In genomic region chr10:111504606-111505005, GRCm38 (mm10) we compare ENCODE assay signal across 26 mouse cellular contexts. TPM values are rescaled to one million over a fixed set of nuclear protein-coding genes. Genes with fewer than 3 reads are reported as not detected.
DNase-seq lines count a peak whose midpoint lies in the region; ATAC-seq and TF ChIP-seq lines count a peak whose summit lies in the region.
"Had no signal": no experiment of that assay in that cellular context is flagged by ENCODE, and none has a peak within 500 bp of the region (broad histone marks: within the 10 kb centered on the region; RNA-seq: fewer than 3 reads in every experiment).

No protein-coding gene starts in this region.

- WGBS in heart, embryonic 13.5 days = 47% methylated on average over 1 of the region's 1 CpGs
- 28% methylated on average over 1 of the region's 1 CpGs for WGBS in liver, adult 2 months
- 69% methylated on average over 1 of the region's 1 CpGs for WGBS in liver, embryonic 11.5 days
- 71% methylated on average over 1 of the region's 1 CpGs for WGBS in forebrain, embryonic 13.5 days

- no peaks in the 10 kb centered on the region for H3K9me3 ChIP-seq in heart, embryonic 13.5 days
- no peaks in the 10 kb centered on the region for H3K9me3 ChIP-seq in liver, embryonic 11.5 days (ENCODE audit: control insufficient read depth, low read length)
- no peaks in the 10 kb centered on the region for H3K9me3 ChIP-seq in forebrain, embryonic 13.5 days (replicated peaks)
- H3K9me3 ChIP-seq: embryonic facial prominence, embryonic 10.5 days; embryonic facial prominence, embryonic 13.5 days; forebrain, embryonic 10.5 days; heart, embryonic 15.5 days; hindbrain, embryonic 12.5 days; hindbrain, embryonic 15.5 days had no signal

- ATAC-seq in heart, embryonic 13.5 days (ENCODE audit: extremely low read depth, insufficient number of reproducible peaks, low FRiP score, low TSS enrichment) = no peak
- ATAC-seq in liver, embryonic 11.5 days (replicated peaks; ENCODE audit: low FRiP score) = no peak
- no peak for ATAC-seq in forebrain, embryonic 13.5 days
- ATAC-seq: activated CD4-positive, CD25-positive, alpha-beta regulatory T cell, adult 4 months; CD4-positive, CD25-positive, alpha-beta regulatory T cell, adult 4 months; forebrain, embryonic 14.5 days; forebrain, postnatal 0 days; intestine, embryonic 16.5 days had no signal

- no peak overlapping the region for H3K9ac ChIP-seq in heart, embryonic 13.5 days
- H3K9ac ChIP-seq in liver, adult 2 months (ENCODE audit: low read depth, low read length) = no peak overlapping the region
- H3K9ac ChIP-seq in liver, embryonic 11.5 days (ENCODE audit: low read depth, low read length) = no peak overlapping the region
- no peak overlapping the region for H3K9ac ChIP-seq in forebrain, embryonic 13.5 days
- H3K9ac ChIP-seq: embryonic facial prominence, embryonic 13.5 days; forebrain, postnatal 0 days; hindbrain, embryonic 12.5 days; hindbrain, embryonic 15.5 days had no signal

- DNase-seq in heart, postnatal 36 days = no peak
- peak; percentile 75 for DNase-seq in liver, adult 2 months (ENCODE audit: extremely low read depth, low read depth, low spot score)
- no peak for DNase-seq in liver, embryonic 11.5 days (ENCODE audit: low spot score)
- DNase-seq: adrenal gland, adult 8-10 months; adrenal gland, postnatal 25 days; cerebellum, adult 8-10 months; cerebellum, postnatal 36 days; embryo, embryonic 11 days; forebrain, postnatal 0 days; gastrocnemius, postnatal 25 days; heart, postnatal 14 days; kidney, adult 2 months had no signal

- H3K4me3 ChIP-seq in heart, embryonic 13.5 days = no peak overlapping the region
- H3K4me3 ChIP-seq in liver, adult 2 months (ENCODE audit: insufficient read depth, low read depth, low read length) = no peak overlapping the region
- H3K4me3 ChIP-seq in liver, embryonic 11.5 days (ENCODE audit: low read depth, low read length) = no peak overlapping the region
- no peak overlapping the region for H3K4me3 ChIP-seq in embryonic fibroblast, embryonic 13.5 days (ENCODE audit: insufficient read depth, low read length)
- H3K4me3 ChIP-seq in forebrain, embryonic 13.5 days = no peak overlapping the region
- H3K4me3 ChIP-seq: embryonic facial prominence, embryonic 10.5 days; embryonic facial prominence, embryonic 13.5 days; forebrain, embryonic 10.5 days; heart, embryonic 15.5 days; hindbrain, embryonic 12.5 days; hindbrain, embryonic 15.5 days had no signal

- H3K4me1 ChIP-seq in heart, embryonic 13.5 days = peaks cover 45% of the 10 kb centered on the region
- H3K4me1 ChIP-seq in liver, adult 2 months (ENCODE audit: control insufficient read depth, insufficient read depth, low read length) = peaks cover 5% of the 10 kb centered on the region
- peaks cover 6% of the 10 kb centered on the region for H3K4me1 ChIP-seq in liver, embryonic 11.5 days (replicated peaks; ENCODE audit: control insufficient read depth, insufficient read depth, low read length)
- H3K4me1 ChIP-seq in embryonic fibroblast, embryonic 13.5 days (ENCODE audit: control insufficient read depth, insufficient read depth, low read length) = no peaks in the 10 kb centered on the region; the same call in 1 of the 2 replicates
- H3K4me1 ChIP-seq in forebrain, embryonic 13.5 days = peaks cover 21% of the 10 kb centered on the region

- TF ChIP-seq POLR2A in liver, adult 2 months (IDR thresholded peaks at IDR 0.05; ENCODE audit: extremely low read depth, insufficient read depth, low read length) = no peak
- no peak for TF ChIP-seq POLR2A in embryonic fibroblast, embryonic 13.5 days (IDR thresholded peaks at IDR 0.05; ENCODE audit: low read depth, low read length)

- no peak overlapping the region for H3K27ac ChIP-seq in heart, embryonic 13.5 days (replicated peaks)
- no peak overlapping the region; the same call in 1 of the 2 replicates for H3K27ac ChIP-seq in liver, adult 2 months (replicated peaks; ENCODE audit: insufficient read depth, low read depth, low read length)
- no peak overlapping the region for H3K27ac ChIP-seq in liver, embryonic 11.5 days (ENCODE audit: low read depth, low read length)
- peak overlapping the region; percentile 38; the same call in 1 of the 2 replicates for H3K27ac ChIP-seq in embryonic fibroblast, embryonic 13.5 days (ENCODE audit: insufficient read depth, low read length)
- H3K27ac ChIP-seq in forebrain, embryonic 13.5 days = no peak overlapping the region
- H3K27ac ChIP-seq: embryonic facial prominence, embryonic 13.5 days; hindbrain, embryonic 12.5 days; hindbrain, embryonic 15.5 days had no signal

- intact Hi-C loops in heart, postnatal 36 days (cut with DNase I) = loop anchor here (5.0 kb wide), 4 partner anchors 38 to 173 kb away; no protein-coding TSS in a partner anchor

- peak overlapping the region; percentile 86; the same call in 1 of the 2 replicates for H3K4me2 ChIP-seq in heart, embryonic 13.5 days
- H3K4me2 ChIP-seq in liver, embryonic 11.5 days = no peak overlapping the region
- H3K4me2 ChIP-seq in forebrain, embryonic 13.5 days = no peak overlapping the region
- H3K4me2 ChIP-seq: heart, embryonic 11.5 days; hindbrain, embryonic 12.5 days had no signal

- TF ChIP-seq CTCF in liver, adult 2 months (IDR thresholded peaks at IDR 0.05; ENCODE audit: low read depth, low read length) = no peak
- no peak for TF ChIP-seq CTCF in embryonic fibroblast, embryonic 13.5 days (IDR thresholded peaks at IDR 0.05; ENCODE audit: borderline replicate concordance, insufficient read depth, low read length)

- 0 out of 2 replicates have a peak, but pooled peaks cover 4% of the 10 kb centered on the region for H3K36me3 ChIP-seq in heart, embryonic 13.5 days
- H3K36me3 ChIP-seq in liver, adult 2 months (ENCODE audit: control insufficient read depth, insufficient read depth, low read length) = peaks cover 6% of the 10 kb centered on the region; the same call in 1 of the 2 replicates
- no peaks in the 10 kb centered on the region for H3K36me3 ChIP-seq in liver, embryonic 11.5 days (ENCODE audit: control insufficient read depth, insufficient read depth, low read length)
- no peaks in the 10 kb centered on the region for H3K36me3 ChIP-seq in forebrain, embryonic 13.5 days (ENCODE audit: poor library complexity, severe bottlenecking)
- H3K36me3 ChIP-seq: embryonic facial prominence, embryonic 13.5 days; heart, embryonic 15.5 days; hindbrain, embryonic 15.5 days had no signal

- H3K79me2 ChIP-seq in liver, adult 2 months (ENCODE audit: control insufficient read depth, insufficient read depth, low read length) = peaks cover 13% of the 10 kb centered on the region; the same call in 1 of the 2 replicates

- H3K27me3 ChIP-seq in heart, embryonic 13.5 days (replicated peaks) = no peaks in the 10 kb centered on the region
- H3K27me3 ChIP-seq in liver, adult 2 months (ENCODE audit: control insufficient read depth, insufficient read depth, low read length) = no peaks in the 10 kb centered on the region
- H3K27me3 ChIP-seq in liver, embryonic 11.5 days (replicated peaks; ENCODE audit: control insufficient read depth, insufficient read depth, low read length) = no peaks in the 10 kb centered on the region
- no peaks in the 10 kb centered on the region for H3K27me3 ChIP-seq in forebrain, embryonic 13.5 days
- H3K27me3 ChIP-seq: embryonic facial prominence, embryonic 13.5 days; heart, embryonic 15.5 days; hindbrain, embryonic 12.5 days; hindbrain, embryonic 15.5 days had no signal

RNA-seq across cellular contexts. Expression of gene Phlda1, which starts 1.5 kb away (rescaled TPM):
- 23.9 and 24.8 TPM in 2 replicates for polyA plus RNA-seq in heart, embryonic 13.5 days (2015; fragmentation: Nextera tagmentation; extraction: Ambion mirVana)
- 10 to 100 TPM in 1 of 2 experiments, 1 to 10 TPM in 1; 9.8 to 17.3 TPM for total RNA-seq in heart, postnatal 36 days (2021)
- total RNA-seq in liver, adult 2 months (2014; rRNA removed) = 11.2 and 11.5 TPM in 2 replicates
- 30.2 and 51.0 TPM in 2 replicates for polyA plus RNA-seq in liver, adult 2 months (2012; rRNA removed)
- 15.8 and 16.1 TPM in 2 replicates for polyA plus RNA-seq in liver, embryonic 11.5 days (2014; fragmentation: Nextera tagmentation; extraction: Ambion mirVana)
- 19.9 and 41.4 TPM in 2 replicates for polyA plus RNA-seq in embryonic fibroblast, embryonic 13.5 days (2011; ENCODE audit: insufficient read length, low read depth, missing spikeins)
- 18.1 and 23.2 TPM in 2 replicates for polyA plus RNA-seq in forebrain, embryonic 13.5 days (2015; fragmentation: Nextera tagmentation; extraction: Ambion mirVana)

RNA-seq across cellular contexts. Expression of gene Nap1l1, which starts 31.6 kb away (rescaled TPM):
- 135 and 143 TPM in 2 replicates for polyA plus RNA-seq in heart, embryonic 13.5 days (2015; fragmentation: Nextera tagmentation; extraction: Ambion mirVana)
- total RNA-seq in heart, postnatal 36 days (2021) = 10 to 100 TPM; 60.7 to 74.5 TPM
- 22.8 and 27.8 TPM in 2 replicates for total RNA-seq in liver, adult 2 months (2014; rRNA removed)
- polyA plus RNA-seq in liver, adult 2 months (2012; rRNA removed) = 3.7 TPM in 2 replicates
- polyA plus RNA-seq in liver, embryonic 11.5 days (2014; fragmentation: Nextera tagmentation; extraction: Ambion mirVana) = 313 and 324 TPM in 2 replicates
- 496 and 532 TPM in 2 replicates for polyA plus RNA-seq in embryonic fibroblast, embryonic 13.5 days (2011; ENCODE audit: insufficient read length, low read depth, missing spikeins)
- 313 and 318 TPM in 2 replicates for polyA plus RNA-seq in forebrain, embryonic 13.5 days (2015; fragmentation: Nextera tagmentation; extraction: Ambion mirVana)

Comparison
In these comparisons a context has a peak if more than half of its experiments do, and no peak if none do; other contexts are left out.
1. RNA of gene Nap1l1, which starts 31.6 kb away (polyA plus RNA-seq): 496 to 532 TPM in embryonic fibroblast, embryonic 13.5 days, 313 to 318 TPM in forebrain, embryonic 13.5 days, 313 to 324 TPM in liver, embryonic 11.5 days and 135 to 143 TPM in heart, embryonic 13.5 days; 3.7 TPM in liver, adult 2 months; every median in the first group is over 10 times any median in the second.